Mouse (Mus musculus) 416B (cell line): ENCODE measurements around the gene Hivep3.
A peak's percentile ranks its signal among the peaks of the same experiment; 100 is the strongest.

Source experiments
- DNase-seq: peaks from one replicate; pipeline ENCODE4 v3.0.0; 2011; ENCODE audit warnings: low read depth

The Hivep3 gene

DNA sequence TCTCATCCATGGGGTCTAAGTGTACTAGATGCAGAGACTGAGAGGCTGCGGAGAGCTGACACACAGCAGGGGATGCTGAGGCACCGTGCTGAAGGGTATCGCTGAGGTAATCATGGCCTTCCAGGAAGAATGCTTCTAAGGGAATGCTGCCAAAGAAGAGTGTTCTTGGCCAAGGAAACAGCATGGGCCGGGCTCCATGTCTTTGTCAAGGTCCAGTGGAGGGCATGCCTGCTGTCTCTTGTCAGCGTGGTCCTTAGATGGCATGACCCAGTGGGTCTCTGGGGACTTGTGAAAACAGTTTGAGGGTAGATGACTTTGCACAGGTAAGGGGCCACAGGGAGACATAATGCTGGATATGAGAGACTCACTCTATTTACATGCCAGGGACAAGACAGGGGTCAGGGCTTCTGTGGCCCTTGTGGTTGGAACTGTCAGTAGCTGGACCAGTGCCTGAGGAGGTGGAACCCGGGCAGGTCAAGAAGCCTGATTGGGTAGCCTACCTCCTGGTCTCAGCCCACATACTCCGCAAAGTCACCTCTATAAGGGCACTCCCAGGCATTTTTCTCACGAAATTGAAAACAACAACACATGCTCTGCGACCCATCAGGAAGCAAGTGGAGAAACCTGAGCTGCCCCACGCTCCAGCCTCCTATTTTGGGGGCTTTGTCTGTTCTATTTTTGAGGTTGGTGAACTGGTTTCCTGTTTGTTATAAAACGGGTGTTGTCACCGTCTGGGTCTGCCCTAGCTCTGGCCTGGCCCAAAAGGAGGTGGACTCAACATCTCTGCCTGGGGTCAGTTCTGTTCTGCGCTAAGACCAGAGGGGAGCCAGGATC lies 177.7 kb downstream of the Hivep3 start:
- peak; percentile 36 for DNase-seq

DNA sequence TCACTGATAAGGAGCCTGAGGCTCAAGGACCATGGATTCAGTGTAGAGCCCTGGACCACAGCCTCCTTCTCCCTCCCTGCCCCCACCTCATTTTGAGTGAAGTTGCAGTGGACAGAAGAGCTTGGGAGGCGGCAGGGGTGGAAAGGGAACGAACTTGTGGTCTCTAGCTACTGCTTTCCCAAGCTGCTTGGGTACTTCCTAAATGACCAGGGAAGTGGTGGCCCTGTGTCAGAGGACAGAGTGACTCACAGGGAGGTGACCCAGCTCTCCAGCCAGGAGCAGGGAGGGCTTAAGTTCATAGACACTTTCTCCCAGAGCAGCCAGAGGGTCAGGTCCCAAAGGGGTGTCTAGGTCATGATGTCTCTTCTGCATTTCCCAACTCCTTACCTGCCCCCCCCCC lies 178.6 kb downstream of the Hivep3 start:
- peak; percentile 10 for DNase-seq

DNA sequence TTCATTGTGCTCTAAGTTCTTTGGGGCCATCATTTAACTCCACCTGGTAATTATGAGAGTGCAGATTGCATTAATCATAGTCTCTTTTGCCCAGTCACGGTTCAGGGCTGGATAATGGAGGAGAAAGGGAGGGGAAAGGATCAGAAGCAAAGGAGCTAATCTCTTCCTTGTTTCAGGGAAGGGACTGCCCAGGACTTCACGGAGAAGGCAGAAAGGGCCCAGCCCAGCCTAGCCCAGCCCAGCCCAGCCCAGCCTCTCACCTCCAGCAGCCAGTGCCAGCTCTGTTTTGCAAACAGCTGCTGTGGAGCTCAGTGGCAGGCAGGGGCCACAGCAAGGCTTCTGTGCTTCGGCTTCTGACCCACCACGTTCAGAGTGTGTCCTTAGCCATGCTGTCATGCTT lies 180.6 kb downstream of the Hivep3 start:
- no peak for DNase-seq

DNA sequence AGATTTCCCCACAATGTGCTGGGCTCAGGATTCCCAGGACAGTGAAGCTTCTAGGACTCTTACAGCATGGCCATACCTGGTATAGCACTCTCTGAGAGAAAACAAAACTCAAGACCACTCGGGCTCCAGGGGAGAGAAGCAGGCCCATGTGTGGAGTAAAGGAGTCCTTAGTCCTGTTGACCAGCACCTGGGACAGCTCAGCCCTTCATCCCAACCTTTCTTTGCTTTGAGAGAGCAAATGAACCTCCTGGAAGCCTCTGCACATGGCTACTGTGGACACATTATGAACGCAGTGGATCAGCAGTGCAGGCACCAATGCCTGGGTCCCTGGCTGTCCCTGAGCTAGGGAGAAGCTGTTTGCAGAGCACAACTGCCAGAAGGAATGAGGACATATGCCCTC lies 181.5 kb downstream of the Hivep3 start:
- no peak for DNase-seq

DNA sequence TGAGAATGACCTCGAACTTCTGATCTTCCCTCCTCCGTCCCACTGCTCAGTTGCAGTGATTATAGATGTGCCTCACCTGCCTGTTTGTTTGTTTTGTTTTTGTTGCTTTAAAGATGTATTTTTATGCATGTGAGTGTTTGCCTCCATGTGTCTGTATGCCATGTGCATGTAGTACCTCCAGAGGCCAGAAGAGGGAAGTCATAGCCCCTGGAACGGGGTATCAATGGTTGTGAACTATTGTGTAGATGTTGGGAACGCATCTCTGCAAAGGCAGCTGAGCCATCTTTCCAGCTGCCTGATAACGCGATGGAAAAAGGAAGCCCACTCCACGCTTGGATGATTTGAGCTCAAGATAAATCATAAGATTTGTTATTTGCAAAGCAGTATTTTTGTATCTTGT lies 183.9 kb downstream of the Hivep3 start:
- peak; percentile 9 for DNase-seq

DNA sequence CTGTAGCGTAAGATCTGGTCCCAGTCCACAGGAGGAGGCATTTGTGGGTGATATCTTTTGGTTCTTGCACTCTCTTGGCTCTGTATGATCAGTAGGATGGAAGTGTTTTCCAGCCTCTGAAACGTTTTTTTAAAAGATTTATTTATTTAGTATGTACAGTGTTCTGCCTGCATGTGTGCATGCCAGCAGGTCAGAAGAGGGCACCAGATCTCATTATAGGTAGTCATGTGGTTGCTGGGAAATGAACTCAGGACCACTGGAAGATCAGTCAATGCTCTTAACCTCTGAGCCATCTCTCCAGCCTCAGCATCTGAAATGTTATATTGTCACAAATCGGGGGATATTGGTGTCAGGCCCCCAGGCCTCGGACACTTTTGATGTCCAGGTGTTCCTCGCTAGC lies 185.8 kb downstream of the Hivep3 start:
- no peak for DNase-seq

DNA sequence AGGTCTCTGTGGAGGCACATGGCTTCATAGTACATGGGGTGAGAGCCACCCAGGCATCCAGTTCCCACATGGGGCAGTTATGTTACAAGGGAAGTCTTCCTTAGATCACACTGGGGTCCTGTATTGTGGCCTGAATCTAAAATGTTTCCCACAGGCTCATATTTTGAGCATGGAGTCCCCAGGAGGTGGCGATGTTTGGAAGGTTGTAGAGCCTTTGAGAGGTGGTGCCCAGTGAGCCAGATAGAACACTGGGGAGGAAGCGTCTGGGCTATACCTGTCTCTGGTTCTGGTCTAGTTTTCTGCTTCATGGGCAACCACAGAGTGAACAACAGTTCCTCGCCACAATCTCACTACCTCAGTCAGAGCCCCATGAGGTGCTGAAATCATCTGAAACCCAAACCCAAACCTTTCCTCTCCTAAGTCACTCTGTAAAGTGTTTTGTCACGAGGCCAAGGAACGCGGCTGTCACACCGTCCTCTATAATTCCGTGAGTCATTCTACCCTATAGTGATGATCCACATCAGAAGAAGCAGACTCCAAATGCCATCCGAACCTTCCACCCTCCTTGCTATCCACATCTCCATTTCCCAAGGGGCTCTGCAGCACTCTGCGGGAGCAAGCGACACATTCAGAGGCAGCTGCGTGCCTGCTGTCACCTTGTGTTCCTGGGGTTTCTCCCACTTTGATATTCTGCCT lies 187.6 kb downstream of the Hivep3 start:
- DNase-seq: no peak

DNA sequence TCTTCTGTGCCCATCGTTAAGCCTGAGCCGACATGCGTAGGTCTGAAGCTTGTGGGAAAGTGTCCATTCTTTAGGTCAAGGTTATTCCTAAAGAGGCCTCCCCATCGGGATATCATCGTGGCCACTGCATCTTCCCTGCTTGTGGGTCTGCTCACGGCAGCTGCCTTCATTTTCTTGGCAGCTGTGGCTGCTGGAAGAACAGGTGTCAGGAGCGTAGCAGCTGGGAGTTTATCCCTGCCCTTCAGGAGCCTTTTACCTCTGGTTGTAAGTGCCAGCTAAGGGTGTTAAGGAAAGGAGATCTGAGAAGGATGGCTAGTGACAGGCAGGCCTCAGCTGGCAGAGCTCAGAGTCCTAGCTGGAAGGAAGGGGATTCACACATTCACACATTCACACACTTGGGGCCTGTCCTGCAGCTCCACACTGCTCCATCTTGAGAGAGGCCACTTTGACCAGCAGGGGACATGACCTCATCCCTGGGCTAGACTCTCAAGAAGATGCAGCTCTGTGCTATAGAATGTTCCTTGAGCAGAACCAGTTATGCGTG lies 188.2 kb downstream of the Hivep3 start:
- DNase-seq: no peak

DNA sequence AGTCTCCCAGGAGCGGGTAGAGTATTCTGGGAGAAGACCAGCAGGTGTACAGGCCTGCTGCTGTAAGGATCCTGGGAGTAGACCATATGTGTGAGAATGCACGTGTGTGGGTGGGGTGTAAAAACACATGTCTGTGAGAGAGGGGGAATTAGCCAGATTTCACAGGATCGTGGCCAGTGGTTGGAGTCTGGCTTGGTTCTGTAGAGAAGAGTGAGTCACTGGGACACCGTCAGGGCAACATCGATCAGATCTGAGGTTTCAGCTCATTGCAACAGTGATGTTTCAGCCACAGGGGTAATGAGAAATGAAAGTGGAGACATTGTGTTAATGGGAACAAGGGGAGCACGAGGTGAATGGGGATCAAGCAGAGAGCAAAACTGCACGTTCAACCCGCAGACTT lies 189.4 kb downstream of the Hivep3 start:
- DNase-seq: no peak

DNA sequence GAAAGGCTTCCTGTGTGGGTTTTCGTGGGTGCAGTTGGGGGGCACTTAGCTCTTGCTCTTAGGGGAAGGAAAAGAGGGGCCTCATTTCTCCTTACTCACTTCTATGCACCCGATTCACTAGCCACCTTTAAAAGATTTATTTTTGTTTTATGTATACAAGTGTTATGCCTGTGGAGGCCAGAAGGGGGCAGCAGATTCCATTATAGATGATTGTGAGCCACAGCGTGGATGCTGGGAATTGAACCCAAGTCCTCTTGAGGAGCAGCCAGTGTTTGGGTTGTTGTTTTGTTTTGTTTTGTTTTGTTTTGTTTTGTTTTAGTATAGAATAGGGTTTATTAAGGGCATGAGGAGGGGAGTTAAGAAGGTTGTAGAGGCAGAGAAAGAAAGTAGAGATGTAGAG lies 189.8 kb downstream of the Hivep3 start:
- DNase-seq: no peak

DNA sequence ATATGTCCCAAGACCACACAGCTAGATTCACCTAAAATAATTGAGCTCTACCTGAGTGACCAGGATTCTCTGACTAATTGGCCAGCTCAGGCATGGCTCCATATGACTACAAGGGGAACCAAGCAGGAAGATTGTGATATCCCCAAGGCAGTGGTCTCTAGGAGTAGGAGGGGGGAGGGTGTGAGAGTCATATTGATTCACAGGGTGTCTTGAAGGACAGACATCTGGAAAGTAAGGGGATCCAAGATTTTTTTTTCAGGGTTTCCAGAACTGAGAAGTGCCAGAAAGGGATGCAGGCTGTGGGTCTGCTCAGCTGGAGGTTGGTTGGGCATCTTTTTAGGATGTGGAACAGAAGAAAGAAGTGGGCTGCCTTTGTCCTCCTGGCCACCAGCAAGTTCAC lies 191.5 kb downstream of the Hivep3 start:
- DNase-seq: no peak

DNA sequence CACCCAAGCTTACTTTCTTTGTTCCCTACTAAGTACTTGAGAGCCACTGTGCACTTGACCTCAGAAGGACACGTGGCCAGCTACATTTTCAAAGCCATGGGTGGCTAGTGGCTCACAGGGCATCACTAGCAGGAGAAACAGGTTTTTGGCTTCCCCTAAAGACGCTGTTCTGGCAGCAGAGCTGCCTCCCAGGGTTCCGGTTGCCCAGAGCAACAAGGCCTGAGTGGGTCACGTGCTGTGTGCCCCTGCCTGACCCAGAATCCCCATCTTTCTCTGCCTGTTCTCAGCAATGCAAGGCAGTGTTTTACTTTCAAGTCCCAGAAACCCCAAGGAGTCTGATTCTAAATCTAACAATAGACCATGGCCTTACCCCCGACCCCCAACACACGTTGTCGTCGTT lies 198.3 kb downstream of the Hivep3 start:
- DNase-seq: no peak

DNA sequence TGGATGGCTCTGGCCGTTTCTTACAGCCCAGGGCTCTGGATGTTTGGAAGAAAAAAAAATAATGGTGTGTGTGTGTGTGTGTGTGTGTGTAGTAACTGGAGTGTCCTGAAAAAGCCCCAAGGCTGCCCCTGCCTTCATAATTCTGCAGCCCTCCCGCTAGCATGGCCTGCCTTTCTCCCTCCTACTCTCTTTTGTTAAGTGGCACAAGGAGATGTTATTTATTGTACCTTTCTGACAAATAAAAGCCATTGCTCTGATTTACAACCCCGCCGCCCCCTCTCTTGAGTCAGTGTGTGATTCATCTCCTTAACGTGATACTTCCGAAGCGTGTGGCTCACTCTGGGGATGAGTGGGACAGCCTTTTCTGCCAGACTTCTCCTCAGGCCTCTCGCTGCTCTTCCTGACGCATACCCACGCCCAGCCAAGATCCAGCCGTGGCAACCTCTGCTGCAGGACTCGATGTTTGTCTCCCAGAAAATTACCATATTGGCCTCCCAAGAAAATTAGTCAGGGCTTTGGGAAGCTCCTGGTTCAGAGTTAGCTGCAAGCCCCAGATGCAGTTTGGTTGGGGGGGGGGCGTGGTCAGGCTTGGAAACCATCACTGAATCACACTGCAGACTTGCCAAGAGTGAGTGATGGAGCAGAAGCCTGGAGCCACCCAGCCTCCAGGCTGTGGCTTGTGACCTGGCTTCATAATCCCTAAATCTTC lies 199.1 kb downstream of the Hivep3 start:
- DNase-seq: no peak

DNA sequence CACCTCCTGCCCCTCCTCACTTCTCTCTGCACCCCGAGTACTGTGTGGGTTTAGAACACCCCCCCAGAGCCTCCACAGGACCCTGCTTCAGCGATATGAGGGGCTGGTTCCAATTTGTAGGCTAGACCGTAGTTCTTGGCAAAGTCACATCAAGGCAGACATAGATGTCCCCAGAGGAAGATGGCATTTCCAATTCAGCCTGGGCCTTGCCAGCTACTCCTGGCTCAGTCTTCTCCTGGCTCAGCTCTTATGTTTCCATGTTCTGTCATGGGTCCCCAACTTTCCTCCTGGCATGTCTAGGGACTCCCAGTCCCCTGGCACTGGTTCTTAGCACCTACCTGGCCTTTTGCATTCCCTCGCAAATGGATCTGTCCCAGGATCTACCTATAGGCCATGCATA lies 201.3 kb downstream of the Hivep3 start:
- DNase-seq: no peak

DNA sequence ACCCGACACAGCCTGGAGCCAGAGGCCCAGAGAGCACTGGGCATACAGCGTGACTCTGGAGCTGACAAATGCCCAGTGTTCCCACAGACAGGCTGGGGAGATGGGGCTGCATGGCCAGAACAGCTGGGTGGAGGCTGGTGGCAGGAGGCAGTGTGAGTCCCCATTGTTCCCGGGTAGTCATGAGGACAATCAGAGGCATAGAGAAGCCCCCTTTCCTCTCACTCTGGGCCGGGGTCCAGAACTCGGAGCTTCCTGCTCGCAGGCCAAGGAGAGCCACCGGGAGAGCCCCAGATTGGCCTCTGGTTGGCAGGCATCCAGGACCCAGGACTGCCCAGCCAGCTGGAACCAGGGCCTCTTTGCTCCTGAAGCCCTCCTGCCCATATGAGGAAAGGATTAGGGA lies 204.3 kb downstream of the Hivep3 start:
- DNase-seq: no peak

DNA sequence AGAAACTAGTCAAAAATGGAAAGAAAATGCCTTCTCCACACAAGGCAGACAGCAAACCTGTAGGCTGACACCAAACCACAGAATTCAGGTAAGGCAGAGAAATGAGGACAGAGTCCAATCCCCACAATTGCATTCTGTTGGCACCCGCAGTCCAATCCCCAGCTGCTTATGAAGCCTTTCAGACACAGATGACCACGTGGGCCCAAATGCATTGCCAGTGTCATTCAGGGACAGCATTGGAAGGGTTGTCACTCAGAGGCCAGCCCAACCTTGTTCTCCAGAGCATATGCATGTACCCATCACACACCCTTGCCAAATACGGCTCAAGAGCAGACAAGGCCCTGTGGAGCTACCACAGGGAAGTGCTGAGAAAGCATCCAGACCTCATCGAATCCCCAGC lies 204.9 kb downstream of the Hivep3 start:
- DNase-seq: no peak

DNA sequence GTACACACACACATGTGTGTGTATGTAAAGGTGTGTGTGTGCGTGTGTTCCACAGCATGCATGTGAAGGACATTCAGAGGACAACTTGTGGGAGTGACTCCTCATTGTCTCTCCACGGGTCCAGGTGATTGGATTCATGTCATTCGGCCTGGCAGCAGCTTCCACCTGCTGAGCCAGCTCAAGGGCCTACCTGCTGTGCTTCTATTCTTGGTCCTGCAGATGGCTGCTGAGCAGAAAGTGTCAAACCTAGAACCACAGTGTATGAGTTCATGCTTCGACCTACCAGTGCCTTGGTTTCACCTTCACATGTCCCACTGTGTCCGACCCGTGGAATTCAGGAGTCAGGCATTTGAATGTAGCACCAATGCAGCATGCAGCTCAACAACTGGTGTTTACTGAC lies 206.2 kb downstream of the Hivep3 start:
- no peak for DNase-seq

DNA sequence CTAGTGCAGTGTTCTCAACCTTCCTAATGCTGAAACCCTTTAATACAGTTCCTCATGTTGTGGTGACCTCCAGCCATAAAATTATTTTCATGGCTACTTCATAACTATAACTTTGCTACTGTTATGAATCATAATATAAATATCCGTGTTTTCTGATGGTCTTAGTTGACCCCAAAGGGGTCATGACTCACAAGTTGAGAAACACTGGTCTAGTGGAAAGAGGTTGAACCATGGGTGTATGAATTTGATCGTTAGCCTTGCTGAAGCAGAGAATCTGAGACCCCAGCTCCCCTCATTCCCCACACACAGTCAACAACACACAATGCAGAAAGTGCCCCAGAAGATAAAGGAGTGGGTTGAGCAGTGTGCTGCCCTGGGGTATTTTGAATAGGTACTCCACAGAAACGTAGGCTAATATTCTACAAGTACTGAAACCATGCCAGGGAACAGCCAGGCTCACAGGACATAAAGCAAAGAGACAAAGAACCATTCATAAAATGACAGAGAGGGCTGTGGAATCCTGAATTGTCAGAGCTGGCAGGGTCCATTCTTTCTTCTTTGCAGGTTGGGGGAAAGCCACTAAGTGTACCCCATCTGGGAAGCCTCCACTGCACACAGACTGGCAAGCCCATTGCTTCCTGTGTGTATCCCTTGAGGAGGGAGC lies 212.8 kb downstream of the Hivep3 start:
- no peak for DNase-seq

DNA sequence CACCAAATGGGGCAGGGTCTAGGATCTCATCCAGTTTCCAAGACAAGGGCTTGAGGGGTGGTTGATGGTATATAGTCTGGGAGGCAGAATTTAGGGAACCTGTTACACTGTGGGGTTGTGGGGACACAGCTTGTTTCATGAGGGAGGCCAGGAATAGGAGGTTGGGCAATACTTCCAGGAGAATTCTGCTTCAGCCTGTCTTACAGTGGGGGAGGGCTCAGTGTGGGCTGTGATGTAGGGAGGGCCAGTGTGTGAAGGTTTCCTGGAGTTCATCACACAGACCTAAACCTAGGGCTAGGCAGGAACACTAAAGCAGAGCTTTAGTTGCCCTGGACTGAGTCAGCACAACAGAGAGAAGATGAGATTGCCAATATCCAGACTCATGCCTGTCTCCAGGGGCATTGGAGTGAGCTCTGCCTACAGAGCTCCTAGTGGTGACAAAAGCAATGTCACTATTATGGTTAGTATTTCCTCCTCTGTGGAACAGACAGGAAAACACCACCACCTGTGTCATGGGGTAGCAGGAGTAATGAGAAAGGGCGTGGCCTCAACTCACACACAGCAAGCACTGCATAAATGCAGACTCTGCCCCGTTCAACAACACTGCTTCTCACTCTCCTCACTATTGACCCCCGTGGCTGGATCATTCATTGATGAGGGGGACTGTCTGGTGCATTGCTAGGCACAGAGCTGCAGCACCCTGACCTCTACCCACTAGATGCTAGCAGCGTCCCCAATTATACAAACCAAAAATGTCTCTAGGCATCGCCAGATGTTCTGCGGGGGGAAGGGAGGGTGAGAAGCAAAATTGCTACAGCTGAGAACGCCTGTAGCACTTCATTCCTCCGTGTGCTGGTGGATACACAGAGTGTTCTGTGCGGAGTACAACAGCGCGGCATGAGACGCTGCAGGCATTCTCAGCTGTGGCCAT lies 213.9 kb downstream of the Hivep3 start:
- no peak for DNase-seq

DNA sequence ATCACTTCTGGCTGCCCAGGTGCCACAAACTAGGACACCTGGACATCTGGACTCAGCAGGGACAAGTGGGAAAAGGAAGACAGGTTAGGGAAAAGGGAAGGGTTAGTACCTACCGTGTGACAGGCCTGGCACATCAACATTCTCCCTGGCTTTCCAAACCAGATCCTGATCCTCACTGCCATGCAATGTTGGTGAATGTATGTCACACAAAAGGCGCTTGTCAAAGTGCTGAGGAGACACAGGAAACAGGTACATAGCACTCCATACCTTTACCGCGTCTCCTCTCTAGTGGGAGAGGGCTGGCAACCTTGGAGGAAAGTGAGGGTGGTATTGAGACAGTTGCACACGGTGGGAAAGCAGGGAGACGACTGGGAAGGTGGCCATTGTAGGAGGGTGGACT lies 214.8 kb downstream of the Hivep3 start:
- DNase-seq: no peak

DNA sequence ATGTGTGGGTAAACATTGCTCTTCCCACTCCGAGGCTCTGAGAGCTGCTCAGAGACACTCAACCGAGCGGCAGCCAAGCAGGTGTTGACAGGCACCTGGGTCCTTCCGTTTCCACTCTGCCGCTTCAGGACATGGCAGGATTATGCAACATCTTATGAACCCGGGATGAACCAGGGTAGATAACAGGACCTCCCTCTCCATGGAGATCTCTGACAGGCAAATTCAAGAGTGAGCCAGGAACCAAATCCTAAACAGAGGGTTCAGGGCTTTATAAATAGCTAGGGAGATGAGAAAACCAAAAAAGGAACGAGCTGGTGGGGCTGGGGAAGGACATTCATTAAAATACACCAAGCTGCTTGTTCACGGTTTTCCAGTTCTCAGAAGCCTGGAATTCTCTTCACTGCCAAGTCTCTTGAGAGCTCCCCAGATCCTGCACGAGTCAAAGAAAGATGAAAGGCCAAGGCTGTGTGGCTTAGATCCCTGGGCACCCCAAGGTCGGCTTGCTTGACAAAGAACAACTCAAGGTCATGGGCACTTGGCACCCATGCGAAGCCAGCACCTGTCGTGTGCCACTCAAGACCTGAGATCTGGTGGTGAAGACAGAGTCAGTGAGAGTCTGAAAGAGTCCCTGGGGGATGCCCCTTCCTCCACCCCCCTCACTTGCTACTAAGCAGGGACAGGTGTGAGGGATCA lies 215.5 kb downstream of the Hivep3 start:
- DNase-seq: no peak
